Mouse (Mus musculus) left cerebral cortex, adult 18-20 months (tissue): ENCODE data around the gene D630045J12Rik. TPM values are rescaled to one million over a fixed set of nuclear protein-coding genes. Genes with fewer than 3 reads are reported as not detected.

Experiments
- DNase-seq, 2 experiments: peaks; one replicate each; pipeline ENCODE4 v3.0.0; 2021 to 2022; ENCODE audit warnings: low spot score in 2 of 2, mixed read lengths in 1 of 2
- total RNA-seq, 2 experiments: library from RNA; stranded (reverse); gene quantifications; 2 replicates each; pipeline ENCODE4 v1.2.3; 2021

Gene D630045J12Rik
- total RNA-seq, 2 experiments from 2014 or later: 38.0 to 38.3 TPM

DNA sequence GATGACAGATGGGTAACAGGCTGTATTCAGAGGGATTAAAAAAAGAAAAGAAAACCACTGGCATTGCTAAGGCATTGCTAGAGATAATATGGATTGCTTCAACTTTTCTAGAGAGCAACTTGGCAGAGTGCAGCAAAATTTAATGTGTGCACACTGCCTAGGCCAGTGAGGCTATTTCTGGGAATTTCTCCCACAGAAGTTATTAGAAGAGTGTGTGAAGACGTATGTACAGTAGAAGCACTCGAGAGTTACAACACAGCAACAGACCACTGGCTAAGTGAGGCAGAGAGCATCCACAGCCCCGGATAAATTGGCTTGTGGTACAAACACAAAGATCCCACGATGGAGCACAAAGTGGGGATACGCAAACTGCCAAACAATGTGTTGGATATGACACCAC lies 11.0 kb downstream of the D630045J12Rik start:
- DNase-seq: no peak

GRCm38 (mm10) chr6:38242295-38242830 lies 11.4 kb downstream of the D630045J12Rik start:
- no peak for DNase-seq

- no peak for DNase-seq
These were observed 12.3 kb downstream of the D630045J12Rik start for GRCm38 (mm10) chr6:38241508-38241907.

DNA sequence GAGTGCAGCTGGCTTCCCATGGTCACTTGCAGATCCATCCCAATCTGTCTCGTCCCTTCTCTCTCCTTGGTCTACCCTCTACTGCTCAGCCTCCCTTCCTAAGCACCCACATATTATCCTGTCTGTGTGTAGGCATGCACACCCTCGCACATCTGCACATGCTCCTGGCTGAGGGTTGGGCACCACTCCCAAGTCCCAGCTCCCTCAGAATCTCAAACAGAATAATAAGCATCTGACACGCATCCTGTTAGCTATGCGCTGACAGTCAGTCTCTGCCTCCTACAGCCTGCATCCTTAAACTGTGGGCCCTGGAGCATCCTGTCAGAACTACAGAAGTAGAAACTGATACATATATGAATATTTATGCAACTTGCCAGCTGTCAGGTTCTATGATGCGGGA lies 13.2 kb downstream of the D630045J12Rik start:
- DNase-seq: peak; percentile 58 to 72

DNA sequence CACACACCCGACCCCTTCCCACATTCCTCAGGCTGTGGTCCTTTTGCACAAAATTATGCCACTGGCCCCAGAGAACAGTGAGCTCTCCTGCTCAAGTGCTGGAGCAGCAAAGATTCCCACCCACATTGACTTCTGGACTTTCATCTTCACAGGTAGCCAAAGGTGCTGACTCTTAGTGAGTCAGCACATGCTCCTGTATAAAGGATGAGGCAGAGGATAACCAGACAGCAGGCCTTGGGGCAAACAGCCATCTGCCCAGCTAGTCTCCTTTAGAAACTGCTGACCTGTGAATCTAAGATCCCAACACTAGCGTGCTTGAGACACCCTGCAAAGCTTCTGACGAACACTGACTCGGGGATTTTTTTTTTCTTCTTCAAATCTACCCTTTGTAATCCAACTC lies 15.4 kb downstream of the D630045J12Rik start:
- DNase-seq: no peak

DNA sequence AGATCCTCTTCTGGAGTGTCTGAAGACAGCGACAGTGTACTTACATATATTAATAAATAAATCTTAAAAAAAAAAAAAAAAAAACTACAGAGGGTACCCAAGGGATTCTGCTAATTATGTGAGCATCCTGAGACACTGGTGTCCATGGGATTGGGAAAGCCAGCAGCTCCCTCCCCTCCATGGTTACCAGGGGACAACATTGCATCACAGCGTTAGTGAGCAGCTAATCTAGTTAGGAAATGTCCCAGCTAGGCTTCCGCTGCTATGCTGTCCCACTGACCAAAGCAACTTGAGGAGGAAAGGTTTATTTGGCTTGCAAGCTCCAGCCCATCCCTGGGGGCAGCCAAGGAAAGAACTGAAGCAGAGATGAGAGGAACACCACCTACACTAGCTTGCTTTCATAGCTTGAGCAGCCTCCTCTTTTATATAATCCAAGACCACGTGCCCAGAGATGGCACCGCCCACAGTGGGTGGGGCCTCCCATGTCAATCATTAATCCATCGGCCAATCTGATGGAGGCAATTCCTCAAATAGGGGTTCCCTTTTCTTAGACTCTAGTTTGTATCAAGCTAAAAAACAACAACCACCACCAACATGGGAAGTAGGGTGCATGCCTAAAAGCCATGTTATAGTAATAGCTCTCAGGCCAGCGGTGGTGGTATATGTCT lies 17.7 kb downstream of the D630045J12Rik start:
- DNase-seq: no peak

DNA sequence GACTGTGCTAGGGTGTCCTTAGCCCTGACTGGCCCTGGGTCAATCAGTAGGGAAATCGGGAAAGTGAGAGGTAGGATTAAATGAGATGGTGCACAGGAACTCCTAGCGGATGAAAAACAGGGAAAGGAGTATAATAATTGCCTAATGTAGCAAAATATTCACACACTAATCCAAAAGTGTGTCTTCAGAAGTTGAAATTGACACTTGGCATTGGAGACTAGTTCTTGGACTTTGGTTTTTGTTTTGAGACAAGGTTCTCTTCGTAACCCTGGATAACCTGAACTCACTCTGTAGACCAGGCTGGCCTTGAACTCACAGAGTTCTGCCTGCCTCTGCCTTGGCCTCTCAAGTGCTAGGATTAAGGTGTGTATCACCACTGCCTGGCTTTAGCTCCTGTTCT lies 20.0 kb downstream of the D630045J12Rik start:
- no peak for DNase-seq

- no peak for DNase-seq
These were observed 20.9 kb downstream of the D630045J12Rik start for GRCm38 (mm10) chr6:38232917-38233316.

DNA sequence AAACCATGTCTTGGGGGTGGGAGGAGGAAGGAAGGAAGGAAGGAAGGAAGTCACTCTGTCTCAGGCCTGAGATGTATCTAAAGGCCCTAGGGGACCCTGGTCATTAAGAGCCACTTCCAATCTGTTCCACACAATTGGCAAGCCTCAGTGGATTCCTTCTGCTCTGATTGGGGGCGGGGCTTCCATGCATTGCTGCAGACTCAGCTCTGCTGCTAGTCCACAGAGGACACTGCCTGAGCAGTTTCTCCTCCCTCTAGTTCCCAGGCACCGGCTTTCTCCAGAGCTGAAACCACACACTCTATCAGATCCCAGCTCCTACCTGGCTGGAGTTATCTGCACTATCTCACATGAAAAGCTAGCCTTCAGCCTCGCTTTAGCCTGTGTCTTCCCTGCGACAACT lies 21.8 kb downstream of the D630045J12Rik start:
- no peak for DNase-seq

- DNase-seq: no peak
These were observed 29.7 kb downstream of the D630045J12Rik start for GRCm38 (mm10) chr6:38224079-38224478.

DNA sequence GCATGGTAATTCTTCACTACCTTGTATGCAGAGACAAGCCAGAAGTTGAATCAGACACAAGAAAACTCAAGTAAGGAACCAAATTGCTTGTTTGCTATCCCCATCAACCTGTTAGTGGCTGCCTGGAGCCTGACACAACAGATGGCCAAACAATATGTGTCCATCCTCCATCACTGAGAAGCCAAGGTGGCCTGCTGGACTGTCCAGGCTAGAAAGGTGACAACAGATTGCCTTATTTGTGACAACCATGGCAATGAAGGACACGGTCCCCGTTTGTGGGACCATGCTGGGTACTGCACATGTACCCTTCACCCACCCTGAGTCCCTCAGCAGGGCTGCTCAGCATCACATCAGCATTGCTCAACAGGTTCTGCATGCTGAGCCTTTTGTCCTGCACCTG lies 34.5 kb downstream of the D630045J12Rik start:
- DNase-seq: no peak

DNA sequence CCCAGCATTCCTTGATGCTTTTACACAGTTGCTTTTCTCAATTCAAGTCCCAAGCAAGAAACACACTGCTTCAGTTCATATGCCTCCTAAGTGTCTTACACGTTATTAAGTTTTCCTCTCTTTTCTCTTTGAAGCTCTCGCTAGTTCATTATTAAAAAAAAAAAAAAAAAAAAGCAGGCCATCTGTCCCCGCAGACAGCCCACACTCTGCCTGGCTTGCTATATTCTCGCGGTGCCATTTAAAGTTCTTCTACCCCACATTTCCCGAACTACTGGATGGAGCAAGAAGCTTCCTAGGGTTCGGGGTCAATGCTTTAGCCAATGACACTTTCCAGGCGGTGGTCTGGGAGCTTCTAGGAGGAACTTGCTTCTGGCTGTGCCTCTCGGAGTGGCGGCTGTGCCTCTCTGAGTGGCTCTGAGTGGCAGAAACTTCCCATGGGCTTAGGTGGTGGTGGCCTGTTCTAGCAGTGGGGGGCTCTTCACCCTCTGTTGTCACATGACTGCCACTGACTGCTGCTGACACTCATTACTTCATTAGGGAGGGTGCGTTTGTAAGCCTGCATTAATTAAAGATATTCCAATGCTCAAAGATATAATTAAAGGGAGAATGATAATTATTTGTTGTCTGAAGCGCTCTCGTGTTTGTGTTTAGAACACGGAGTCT lies 38.2 kb downstream of the D630045J12Rik start:
- DNase-seq: no peak

DNA sequence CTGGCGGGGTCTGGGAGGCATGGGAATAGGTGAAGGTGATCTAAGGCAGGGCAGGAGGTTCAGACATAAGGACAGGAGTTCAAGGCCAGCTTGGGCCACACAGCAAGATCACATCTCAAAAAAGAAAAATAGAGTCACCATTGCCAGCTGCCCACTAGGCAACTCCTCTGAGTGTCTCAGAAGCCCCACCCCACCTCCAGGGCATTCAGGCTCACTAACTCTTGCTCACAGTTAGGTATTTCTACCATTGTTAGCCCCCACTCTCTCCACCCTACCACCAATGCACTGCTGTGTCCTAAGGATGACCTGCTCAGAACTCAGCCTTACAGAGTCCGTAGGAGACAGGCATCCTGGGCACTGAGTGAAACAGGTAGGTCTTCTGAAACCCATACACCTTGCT lies 46.2 kb downstream of the D630045J12Rik start:
- DNase-seq: no peak

DNA sequence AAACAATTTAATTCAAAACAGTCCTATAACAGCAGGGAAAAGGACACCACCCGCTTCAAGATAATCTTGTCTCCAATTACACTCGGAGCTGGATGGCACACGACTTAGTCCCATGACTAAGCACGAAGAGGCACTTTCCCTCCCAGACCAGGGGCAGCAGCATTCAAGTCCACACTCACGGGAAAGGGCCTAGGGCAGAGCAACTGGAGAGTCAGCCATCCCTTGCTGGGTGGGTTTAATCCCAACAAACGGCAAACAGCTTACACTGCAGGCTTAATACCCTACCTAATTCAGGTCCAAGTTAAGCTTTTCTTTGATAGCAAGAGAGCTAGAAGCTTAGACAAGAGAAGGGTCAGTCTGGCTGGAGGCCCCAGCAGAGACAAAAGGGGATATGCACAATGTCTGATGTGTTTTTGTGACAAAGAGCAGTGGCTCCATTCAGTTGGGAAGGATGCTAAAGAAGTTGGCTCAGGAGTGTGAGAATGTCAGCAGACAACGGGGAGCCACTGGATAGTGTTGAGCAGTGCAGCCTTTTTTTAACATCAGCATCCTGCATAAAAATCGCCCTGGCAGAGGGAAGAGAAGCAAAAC lies 46.8 kb downstream of the D630045J12Rik start:
- DNase-seq: no peak

- DNase-seq: no peak
These were observed 48.4 kb downstream of the D630045J12Rik start for GRCm38 (mm10) chr6:38205375-38205774.

DNA sequence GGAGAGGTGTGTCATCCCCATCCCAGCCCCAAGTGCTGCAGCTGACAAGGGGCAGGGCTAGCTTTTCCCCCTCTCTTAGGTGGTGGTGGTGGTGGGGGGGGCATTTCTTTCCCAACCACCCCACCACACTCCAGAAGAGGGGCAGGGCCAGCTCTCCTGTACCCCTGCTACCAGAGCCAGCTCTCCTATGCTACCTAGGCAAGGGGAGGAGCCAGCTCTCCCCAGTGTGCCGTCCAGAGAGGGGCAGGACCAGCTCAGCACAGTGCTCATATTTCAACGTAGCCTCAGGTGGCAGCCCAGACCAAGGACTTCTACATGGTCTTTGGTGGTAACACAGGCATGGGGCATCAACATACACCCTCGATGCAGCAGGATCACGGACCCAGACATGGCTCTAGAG lies 50.0 kb downstream of the D630045J12Rik start:
- DNase-seq: no peak

GRCm38 (mm10) chr6:38202816-38203215 lies 51.0 kb downstream of the D630045J12Rik start:
- DNase-seq: no peak

GRCm38 (mm10) chr6:38201495-38201894 lies 52.3 kb downstream of the D630045J12Rik start:
- DNase-seq: no peak

- no peak for DNase-seq
These were observed 54.2 kb downstream of the D630045J12Rik start for GRCm38 (mm10) chr6:38199599-38199998.

DNA sequence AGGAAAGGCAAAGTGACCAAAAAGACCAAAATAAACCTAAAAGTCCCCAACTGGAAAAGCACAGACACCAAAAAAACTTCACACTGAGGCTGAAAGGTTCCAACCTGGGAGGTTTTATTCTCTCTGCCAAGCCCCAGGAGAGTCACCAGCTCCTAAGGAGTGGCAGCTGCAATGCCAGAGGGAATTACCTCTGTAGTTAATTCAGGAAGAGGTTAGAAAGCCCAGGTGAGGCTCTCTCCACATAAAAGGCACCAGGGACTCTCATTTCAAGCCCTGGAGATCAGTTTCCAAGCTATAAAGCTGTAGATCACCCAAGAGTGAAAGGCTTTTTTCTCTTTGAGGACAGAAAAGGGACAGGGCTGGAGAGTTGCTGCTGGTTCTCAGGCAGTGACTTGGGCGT lies 55.1 kb downstream of the D630045J12Rik start:
- DNase-seq: no peak

- peak; percentile 73 to 75 for DNase-seq
These were observed 57.3 kb downstream of the D630045J12Rik start for GRCm38 (mm10) chr6:38196266-38197189.
